Mouse (Mus musculus) C2C12 (cell line): ENCODE results near the gene Itih4.

Source experiments
- CEBPB ChIP-seq: IDR thresholded peaks from one replicate; pipeline ENCODE4 v1.6.1; 2011; ENCODE audit warnings: low read depth, mild to moderate bottlenecking, control low read depth, moderate library complexity
- CTCF ChIP-seq: IDR thresholded peaks from one replicate; pipeline ENCODE4 v1.5.1; 2011; ENCODE audit not compliant: control insufficient read depth, insufficient read depth, insufficient read length
- USF1 ChIP-seq: IDR thresholded peaks from one replicate; pipeline ENCODE4 v1.6.1; 2011; ENCODE audit warnings: low read depth, mild to moderate bottlenecking, control low read depth, moderate library complexity

GRCm38 (mm10) chr14:30852325-30852724, 34.0 kb upstream of the Itih4 start:
- TF ChIP-seq CTCF, result no peak
- no peak for TF ChIP-seq CEBPB
- TF ChIP-seq USF1, result no peak
